Mouse (Mus musculus): ENCODE measurements around the gene Pik3ip1. TPM values are rescaled to one million over a fixed set of nuclear protein-coding genes. Genes with fewer than 3 reads are reported as not detected.
A peak's percentile ranks its signal among the peaks of the same experiment; 100 is the strongest.

The Pik3ip1 gene
- total RNA-seq, 4 experiments from 2014 or later: 28.3 to 39.0 (median 36.6) TPM

GRCm38 (mm10) chr11:3374293-3374645 is 44.1 kb downstream of the Pik3ip1 start:
- DNase-seq (ENCODE audit: low spot score in 2 of 2): no peak

- no peak for DNase-seq (ENCODE audit: low spot score in 2 of 2)
Measured at GRCm38 (mm10) chr11:3374741-3375140, 44.5 kb downstream of the Pik3ip1 start.

- no peak for DNase-seq (ENCODE audit: low spot score in 2 of 2)
Measured at GRCm38 (mm10) chr11:3379427-3379826, 49.2 kb downstream of the Pik3ip1 start.

- DNase-seq (ENCODE audit: low spot score in 2 of 2): no peak
Measured at GRCm38 (mm10) chr11:3381148-3381814, 51.1 kb downstream of the Pik3ip1 start.

- DNase-seq (ENCODE audit: low spot score in 2 of 2): no peak
Measured at GRCm38 (mm10) chr11:3382602-3383594, 52.7 kb downstream of the Pik3ip1 start.

- DNase-seq (ENCODE audit: low spot score in 2 of 2): peak; percentile 63
Measured at GRCm38 (mm10) chr11:3386941-3387368, 56.8 kb downstream of the Pik3ip1 start.

GRCm38 (mm10) chr11:3387482-3388196 is 57.4 kb downstream of the Pik3ip1 start:
- DNase-seq (ENCODE audit: low spot score in 2 of 2): no peak

GRCm38 (mm10) chr11:3389996-3390395 is 59.8 kb downstream of the Pik3ip1 start:
- no peak for DNase-seq (ENCODE audit: low spot score in 2 of 2)

GRCm38 (mm10) chr11:3390789-3391188 is 60.6 kb downstream of the Pik3ip1 start:
- DNase-seq (ENCODE audit: low spot score in 2 of 2): no peak

- peak in 1 of 2 experiments; percentile 19 for DNase-seq (ENCODE audit: low spot score in 2 of 2)
Measured at GRCm38 (mm10) chr11:3392526-3392925, 62.3 kb downstream of the Pik3ip1 start.

Other genes with a start within 250 kb of the Pik3ip1 start
- gene Sfi1, start 136.9 kb upstream of the Pik3ip1 start, total RNA-seq (2022): 10 to 100 TPM in 2 of 4 experiments, 1 to 10 TPM in 2; 7.8 to 12.1 (median 9.6) TPM
- 10 to 100 TPM; 27.6 to 39.3 (median 31.4) TPM for gene Eif4enif1, start 128.0 kb upstream of the Pik3ip1 start, total RNA-seq (2022)
- 10 to 100 TPM; 42.1 to 48.9 (median 44.3) TPM for gene Drg1, start 64.0 kb upstream of the Pik3ip1 start, total RNA-seq (2022)
- 10 to 100 TPM; 13.0 to 22.3 (median 19.2) TPM for gene Patz1, start 41.5 kb upstream of the Pik3ip1 start, total RNA-seq (2022)
- 10 to 100 TPM; 10.9 to 12.5 (median 11.9) TPM for gene Limk2, start 78.8 kb downstream of the Pik3ip1 start, total RNA-seq (2022)
- gene Rnf185, start 122.0 kb downstream of the Pik3ip1 start, total RNA-seq (2022): 10 to 100 TPM; 15.4 to 23.1 (median 16.3) TPM
- gene Pla2g3, start 157.9 kb downstream of the Pik3ip1 start, total RNA-seq (2022): not detected
- 1 to 10 TPM; 1.3 to 2.4 (median 1.7) TPM for gene Inpp5j, start 174.4 kb downstream of the Pik3ip1 start, total RNA-seq (2022)
- 10 to 100 TPM in 2 of 4 experiments, 1 to 10 TPM in 2; 8.9 to 17.6 (median 13.5) TPM for gene Selenom, start 184.3 kb downstream of the Pik3ip1 start, total RNA-seq (2022)
- 10 to 100 TPM; 64.6 to 81.5 (median 69.0) TPM for gene Smtn, start 210.2 kb downstream of the Pik3ip1 start, total RNA-seq (2022)